Mouse (Mus musculus) megakaryocyte-erythroid progenitor cell, adult 5-6 weeks (primary cell): ENCODE results near the gene Wwox. TPM values are rescaled to one million over a fixed set of nuclear protein-coding genes. Genes with fewer than 3 reads are reported as not detected.

ENCODE experiments used
- ATAC-seq: replicated peaks from 2 replicates; pipeline ENCODE4 v1.8.0; 2016; ENCODE audit warnings: mild to moderate bottlenecking, inconsistent platforms; ENCODE audit not compliant: severe bottlenecking, poor library complexity, low FRiP score, low TSS enrichment
- total RNA-seq, 2 experiments: library from RNA; stranded (forward) in 1 of 2; stranded (reverse) in 1 of 2; fragments of 200-1000, 215-1000 nt in 1 of 2; fragments of >200 nt in 1 of 2; fragmentation: Nextera tagmentation in 1 of 2; gene quantifications; 2 replicates each; pipeline ENCODE4 v1.2.3; 2014 to 2017

Gene Wwox
- total RNA-seq, 2 experiments from 2014 or later, result 8.5 to 28.7 TPM

DNA sequence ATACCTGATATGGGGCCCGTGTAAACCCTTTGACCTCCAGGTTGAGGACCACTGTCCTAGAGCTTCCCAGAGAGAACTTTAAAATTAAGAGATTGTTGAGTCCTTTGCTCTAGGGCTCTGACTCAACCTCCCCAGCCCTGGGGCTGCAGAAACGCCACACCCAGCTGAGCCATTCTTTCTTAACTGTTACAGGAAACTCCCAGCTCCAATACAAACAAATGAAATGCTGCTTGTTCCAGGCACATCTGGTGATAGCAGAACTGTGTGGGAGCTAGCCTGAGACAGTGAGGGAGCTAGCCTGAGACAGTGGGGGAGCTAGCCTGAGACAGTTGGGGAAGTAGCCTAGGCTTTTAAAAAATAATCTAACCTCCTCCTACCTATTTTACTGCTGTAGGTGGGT is 194.7 kb downstream of the Wwox start:
- ATAC-seq, result no peak

DNA sequence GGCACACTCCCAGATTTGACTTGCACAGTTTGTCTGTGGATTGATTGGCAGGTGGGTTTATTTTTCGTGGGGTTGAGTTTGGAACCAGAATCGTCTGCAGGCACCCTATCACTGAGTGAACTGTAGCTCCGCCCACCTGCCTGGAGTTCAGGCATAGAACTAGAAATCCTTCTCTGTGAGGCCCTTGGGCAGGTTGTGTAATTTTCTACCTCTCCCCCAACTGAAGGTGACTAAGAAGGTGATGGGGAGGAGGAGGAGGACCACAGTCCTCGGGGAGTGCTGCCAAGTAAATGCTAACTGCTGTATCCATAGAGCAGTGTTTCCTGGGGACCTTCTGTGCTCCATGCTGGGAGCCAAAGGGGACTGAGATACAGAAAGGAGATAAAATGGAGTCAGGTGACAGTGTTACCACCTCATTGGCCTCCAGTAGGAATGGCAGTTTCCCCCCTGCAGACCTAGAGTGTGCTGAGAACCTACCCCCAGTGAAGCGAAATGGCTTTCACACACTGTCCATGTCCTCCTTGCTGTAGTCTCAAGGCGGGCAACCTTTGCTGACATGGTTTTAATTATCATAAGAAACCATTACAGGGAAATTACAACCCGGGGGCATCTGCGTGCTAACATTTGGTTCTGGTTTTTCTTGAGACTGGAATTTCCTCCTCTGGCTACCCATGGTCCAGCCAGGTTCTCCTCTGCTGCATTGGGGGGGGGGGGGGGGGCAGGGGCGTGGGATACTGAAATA is 195.4 kb downstream of the Wwox start:
- no peak for ATAC-seq

DNA sequence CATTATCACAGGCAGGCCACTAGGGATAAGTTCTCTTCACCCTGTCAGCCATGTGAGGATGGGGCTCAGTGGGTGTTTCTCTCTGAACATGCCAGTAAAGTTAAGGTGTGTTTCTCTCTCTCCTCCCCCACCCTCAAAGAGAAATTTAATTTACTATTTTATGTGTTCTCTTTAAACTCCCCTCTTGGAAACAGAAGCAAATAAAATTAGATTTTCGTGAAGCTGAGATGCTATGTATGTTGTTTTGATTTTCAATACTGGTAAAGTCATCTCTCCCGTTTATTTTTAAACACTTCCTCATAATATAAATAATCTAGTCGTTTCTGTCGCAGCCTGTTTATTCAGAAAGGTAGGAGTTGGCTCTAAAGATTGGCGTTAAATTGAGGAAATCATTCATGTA is 196.9 kb downstream of the Wwox start:
- ATAC-seq, result no peak

DNA sequence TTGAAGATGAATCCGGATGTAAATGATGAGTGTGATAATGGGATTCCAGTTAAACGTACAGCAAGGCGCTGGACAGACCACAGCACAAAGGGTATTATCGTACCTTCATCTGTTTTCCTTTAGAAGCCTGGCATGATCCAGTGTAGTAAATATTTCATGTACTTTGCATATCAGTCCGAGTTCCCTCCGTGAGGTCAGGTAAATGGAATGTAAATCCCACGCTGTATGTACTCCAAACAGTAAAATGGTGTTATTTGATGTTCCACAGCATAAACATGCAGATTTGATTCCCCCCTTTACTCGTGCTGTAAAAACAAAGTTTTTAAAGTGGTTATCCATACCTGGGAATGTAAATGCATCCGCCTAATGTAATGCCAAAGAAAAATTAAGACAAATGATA is 202.4 kb downstream of the Wwox start:
- ATAC-seq, result no peak

DNA sequence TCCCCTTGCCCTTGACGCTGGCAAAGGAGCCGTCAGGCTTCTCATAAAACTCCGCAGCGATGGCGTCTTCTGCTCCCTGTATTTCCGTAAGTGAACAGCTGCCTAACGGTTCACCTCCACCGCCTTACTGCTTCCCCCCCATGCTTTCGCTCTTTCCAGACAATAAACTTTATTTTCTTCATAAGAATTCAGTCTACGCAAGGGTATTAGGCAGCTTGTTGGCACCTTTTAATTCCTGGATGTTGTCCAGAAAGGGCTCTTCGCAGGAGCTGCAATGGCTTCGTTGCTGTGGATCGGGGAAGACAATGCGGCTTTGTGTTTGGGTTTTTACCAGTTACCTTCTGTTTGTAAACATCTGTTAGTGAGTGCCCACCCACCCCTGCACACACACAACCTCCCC is 211.3 kb downstream of the Wwox start:
- ATAC-seq, result no peak

DNA sequence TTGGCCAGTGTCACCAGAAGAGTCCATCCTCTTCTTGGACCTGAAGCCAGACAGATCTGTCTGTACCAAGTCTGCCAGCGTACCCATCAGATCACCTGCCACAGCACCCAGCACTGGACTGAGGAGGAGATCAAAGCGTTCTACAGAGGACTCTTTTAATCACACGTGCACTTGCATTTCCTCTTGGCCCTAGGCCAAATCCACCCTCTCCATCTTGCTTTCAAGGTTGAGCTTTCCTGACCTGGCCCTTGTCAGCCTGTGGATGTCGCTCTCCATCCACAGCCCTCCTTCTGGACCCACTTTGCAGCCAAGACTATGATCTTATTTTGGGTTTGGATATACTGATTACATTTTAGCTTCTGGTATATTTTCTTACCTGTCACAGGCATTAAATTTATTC is 218.3 kb downstream of the Wwox start:
- no peak for ATAC-seq

DNA sequence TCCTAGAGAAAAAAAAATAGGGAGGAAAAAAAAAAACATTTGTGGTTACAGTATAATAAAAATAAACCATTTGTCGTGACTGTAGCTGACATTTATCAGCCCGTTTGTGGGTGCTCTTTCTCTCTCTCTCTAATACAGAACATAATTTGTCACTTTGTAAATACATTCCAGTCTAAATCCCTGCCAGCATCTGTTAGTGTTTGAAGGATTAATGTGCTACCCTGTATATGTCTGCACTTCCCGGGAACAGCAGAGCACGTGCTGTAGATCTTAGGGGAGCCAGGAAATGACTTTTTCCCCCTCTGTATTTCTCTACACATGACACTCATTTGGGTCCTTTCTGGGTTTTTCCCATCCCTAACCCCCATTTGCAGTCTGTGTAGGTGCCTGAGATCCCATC is 219.0 kb downstream of the Wwox start:
- ATAC-seq, result no peak

DNA sequence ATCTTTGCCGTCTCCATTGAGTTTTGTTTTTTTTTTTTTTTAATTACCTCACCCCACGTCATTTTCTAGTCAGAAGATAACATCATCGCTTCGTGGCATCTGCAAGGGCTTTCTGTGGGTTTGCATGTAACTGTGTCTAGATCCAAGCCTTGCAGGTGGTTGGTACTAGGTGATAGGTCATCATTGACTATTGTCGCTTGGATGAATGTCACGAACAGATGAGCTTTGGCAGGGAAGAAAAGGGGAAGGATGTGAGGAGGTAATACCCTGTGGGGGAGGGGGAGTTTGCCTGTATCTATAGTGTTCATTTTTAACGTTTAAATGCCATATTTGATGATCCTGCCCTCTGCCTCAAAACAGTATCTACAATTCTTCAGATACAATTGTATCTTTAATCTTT is 223.6 kb downstream of the Wwox start:
- ATAC-seq, result no peak

DNA sequence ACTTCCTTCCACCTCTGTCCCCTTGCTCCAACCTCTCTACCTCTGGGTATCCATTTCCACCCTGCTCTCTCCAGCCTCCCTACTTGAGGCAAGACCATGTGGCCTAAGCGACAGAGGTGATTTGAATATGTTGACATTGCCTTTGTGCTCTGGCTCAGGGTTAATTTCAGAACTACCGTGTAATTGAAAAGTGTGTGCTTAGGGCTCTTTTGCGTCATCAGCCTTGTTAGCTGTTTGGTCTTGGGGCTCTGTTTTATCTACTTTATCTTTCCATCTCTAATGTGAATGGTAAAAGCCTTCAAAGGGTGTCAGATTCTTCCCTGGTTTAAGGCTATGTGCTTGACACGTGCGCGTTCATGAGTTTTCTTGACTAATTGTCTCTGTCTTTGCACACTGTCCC is 226.1 kb downstream of the Wwox start:
- no peak for ATAC-seq

DNA sequence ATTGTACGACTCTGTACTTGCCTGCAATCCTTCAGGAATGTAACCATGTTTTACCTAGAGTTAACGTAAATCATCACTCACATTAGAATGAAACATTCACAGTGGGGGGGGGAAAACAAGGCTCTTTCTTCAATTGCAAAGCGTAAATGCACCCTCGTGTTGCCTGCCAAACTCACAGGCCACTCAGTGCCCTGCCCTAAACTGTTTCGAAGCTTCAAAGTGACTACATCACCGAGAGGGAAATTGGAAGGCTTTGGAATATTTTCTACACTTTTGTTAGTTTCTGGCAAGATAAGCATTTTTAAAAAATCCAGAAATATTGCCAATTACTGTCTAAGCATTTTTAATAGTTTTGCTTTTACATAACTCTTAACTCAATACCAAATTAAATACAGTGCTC is 231.3 kb downstream of the Wwox start:
- no peak for ATAC-seq

DNA sequence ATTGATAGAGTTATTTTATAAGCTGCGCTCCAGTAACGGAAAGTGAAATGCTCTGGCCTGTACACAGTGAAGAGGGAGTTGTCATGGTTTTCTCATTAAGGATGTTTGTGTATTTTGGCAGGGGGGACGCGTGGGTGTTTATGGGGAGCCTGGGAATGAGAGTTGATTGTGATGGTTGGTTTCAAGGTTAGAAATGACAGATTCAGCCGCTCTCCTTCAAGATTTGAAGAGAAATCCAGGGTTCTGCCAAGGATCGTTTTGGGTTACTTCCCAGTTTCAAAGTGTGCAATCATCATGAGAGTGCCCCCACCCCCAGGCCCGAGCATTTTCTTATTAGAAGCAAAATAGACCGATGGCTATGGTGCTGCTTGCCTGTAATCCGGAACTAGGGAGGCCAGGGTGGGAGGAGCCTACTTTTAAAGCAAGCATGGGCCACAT is 231.8 kb downstream of the Wwox start:
- ATAC-seq, result no peak

DNA sequence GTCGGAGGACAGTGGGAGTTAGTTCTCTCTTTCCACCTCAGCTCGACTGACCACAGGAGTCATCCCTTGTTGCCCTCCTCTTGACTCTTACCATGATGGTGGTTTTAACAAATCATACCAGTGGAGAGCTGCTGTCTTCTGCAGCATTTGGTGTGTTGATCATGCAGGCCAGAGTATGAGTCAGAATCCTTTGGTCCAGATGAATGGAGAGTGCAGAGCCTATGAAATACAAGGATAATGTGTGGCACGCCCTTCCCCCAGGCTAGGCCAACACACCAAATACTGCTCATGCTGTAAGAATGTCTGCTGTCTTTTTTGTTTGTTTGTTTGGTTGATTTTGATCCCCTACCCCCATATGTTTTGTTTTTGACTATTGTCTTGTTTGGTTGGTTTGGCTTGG is 234.0 kb downstream of the Wwox start:
- ATAC-seq, result no peak

DNA sequence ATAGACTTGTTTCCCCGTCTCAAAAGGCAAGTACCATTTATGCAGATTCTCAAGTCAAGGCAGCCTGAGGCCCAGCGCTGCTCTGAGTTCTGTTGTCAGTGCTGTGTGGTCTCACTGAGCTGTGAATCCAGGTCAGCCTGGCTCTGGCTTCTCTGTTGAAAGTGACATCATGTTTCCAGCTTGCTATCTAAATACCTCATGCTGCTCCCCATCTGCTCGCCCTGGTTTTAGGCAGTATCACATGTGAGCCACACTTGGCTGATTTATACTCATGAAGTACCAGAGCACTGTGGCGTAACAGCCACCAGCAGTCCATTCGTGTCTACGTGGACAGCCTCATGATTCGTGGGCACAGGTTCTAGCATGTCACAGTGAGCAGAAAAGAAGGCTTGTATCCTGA is 235.7 kb downstream of the Wwox start:
- ATAC-seq, result no peak

DNA sequence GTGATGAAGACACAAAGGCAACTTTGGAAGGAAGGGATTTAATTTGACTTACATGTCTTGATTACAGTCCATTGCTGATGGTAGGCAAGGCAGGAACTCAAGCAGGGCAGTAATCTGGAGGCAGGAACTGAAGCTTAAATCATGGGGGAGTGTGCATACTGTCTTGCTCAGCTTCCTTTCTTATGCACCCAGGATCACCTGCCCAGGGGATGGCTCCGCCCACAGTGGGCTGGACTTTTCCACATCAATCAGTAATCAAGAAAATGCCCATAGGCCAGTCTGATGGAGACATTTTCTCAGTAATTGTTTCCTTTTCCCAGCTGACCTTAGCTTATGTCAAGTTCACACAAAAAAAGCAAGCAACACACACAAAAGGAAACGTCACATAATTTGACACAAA is 237.5 kb downstream of the Wwox start:
- no peak for ATAC-seq

DNA sequence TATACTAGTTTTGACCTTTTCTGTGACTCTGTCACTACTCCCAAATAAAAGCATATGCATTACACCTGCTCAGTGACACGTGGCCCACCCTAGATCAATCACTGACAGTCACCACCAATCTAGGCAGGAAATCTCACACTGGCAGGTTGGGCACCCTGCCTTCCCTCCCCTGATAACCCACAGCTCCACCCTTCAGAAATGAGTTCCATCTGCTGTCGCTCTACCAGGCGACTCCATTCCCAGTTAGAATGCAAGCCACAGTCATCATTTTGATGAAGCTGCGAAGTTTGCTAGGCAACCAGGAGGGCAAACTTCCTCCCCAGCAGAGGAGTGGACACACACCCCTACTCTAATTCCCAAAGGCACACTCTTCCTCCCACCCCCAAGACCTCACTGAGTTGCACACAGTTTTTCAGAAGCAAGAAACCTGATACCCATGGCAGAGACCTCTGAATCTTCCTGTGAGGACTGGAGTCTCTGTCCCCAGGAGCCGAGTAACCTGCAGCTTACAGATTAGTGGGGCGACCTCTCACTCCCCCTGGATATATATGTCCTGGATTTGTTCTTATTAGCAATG is 238.2 kb downstream of the Wwox start:
- no peak for ATAC-seq

DNA sequence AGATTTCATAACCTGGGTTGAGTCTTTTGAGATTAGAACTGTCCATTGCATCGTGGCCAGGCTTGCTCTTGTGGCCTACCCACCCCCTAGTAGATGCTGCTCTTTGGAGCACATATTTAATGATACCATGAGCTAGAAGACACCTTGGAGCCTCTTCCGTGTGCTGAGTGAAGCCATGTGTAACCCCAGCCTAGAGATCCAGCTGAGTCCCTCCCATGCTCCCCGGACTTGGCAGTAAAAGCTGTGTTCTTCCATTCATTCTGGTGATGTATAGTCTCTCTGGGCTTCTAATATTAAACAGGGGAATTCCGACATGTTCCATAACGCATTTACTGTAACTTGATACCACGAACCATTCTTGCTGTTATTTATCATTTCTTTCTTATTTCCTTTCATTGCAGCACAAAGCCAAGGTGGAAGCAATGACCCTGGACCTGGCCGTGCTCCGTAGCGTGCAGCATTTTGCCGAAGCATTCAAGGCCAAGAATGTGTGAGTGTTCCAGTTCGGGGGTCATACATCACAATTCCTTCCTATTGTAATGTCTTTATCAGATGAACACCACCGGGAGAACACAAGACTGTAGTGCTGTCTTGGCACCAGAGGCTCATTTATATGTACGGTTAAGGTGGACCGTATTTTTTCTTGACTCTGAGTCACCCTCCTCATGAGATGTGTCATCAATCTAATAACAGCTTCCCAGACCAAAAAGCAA is 240.1 kb downstream of the Wwox start:
- ATAC-seq, result no peak

DNA sequence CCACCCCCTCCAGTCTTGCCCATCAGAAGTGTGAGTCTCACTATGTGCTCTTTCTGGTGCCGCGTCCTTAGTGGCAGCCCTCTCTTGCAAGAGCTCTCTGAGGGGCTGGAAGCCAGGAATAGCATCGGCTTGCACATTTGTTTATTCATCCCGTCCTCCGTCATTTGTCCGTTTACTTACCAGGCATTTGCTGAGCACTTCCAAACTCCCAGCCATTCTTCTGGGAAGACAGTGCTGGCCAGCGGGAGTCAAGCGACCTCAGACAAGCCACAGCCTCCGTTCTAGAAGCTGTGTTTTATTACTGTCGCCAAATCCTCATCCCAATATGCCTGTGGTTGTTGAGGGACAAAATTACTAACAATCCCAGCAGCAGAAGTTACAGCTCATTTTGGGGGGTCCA is 241.7 kb downstream of the Wwox start:
- no peak for ATAC-seq

DNA sequence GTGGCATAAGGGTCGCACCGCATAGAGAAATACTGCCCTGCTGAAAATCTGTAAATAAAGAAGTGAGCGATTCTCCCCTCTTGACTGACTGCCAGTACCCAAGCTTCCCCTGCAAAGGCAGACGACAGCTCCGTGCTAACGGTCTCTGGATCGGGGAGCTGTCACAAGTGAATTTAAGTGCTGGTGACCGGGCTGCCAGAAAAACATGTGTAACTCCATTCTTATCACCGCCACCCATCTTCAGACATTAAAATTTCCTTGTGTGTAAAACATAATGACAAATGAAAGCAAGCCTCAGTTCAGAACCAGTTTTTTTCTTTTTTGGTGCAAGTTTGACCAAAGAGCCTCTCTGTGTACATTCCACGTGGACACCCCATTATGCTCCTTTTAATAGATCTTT is 242.7 kb downstream of the Wwox start:
- no peak for ATAC-seq

DNA sequence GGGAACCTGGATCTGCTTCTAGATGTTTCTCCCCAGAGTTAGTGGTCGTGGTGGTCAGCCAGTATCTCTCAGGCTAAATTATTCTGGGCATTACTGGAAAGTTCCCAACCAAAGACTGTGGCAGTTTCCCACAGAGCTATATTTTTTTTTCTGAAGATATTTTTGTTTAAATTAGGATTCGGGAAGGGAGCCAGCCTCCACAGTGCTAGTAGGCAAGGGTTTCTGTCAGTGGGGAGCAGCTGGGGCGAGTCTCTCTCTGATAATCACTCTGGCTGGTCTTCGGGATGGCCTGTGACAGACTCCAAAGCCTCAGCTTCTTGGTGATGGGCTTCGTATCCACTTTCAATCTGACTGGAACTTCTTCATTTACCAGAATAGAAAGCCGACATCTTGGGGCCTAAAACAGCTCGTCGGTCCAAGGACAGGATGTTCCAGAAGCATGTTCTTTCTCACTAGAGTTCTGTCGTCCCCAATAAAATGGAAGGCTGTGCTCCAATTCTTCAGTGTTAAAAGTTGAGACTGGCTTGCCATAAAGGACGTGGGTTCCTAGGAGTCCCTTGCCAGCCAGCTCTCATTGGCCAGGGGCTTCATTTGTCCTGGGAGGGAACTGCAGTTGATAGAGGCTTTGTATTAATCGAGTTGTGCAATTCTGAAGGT is 244.7 kb downstream of the Wwox start:
- ATAC-seq, result no peak

DNA sequence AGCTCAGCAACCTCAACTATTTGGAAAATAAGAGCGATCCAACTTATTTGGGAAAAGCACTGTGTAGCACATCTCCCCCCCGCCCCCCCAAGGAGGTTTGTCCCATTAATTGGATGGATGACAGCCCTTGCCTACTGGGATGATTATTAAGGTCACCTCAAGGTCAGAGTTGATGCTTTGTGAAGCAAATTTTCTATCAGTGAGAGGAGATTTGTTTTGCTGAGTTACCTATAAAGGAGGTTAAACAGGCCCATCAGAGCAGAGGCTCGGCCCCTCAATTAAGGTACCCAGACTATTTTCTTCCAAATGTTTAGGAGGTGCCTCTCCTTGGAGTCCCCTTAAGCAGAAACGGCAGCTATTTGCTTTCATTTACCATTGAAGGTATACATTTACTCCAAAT is 247.0 kb downstream of the Wwox start:
- no peak for ATAC-seq

DNA sequence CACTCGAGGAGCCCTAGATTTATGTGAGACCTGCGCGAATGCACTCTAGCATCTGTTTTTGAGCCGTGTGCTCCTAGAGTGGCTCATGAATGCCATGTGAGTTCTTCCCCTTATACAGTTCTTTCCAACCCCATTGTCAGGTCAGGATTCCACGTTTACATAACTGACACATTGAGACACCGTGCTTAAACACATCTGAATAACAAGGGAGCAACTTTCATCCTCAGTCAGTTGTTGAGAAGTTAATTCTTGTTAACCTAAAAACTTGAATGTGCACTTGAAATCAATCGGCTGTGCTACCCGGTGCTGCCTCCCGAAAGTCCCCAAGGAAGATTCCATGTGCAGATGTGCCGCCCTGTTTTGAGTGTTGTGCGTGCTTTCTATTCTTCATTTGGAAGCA is 249.3 kb downstream of the Wwox start:
- ATAC-seq, result no peak
